Mouse (Mus musculus) spleen, postnatal 0 days (tissue): ENCODE data around the gene Dsn1. TPM values are rescaled to one million over a fixed set of nuclear protein-coding genes. Genes with fewer than 3 reads are reported as not detected.

Experiments
- polyA plus RNA-seq: library from polyadenylated mRNA; unstranded; fragments of >200 nt; fragmentation: Nextera tagmentation; extraction: Ambion mirVana; gene quantifications from 2 replicates; pipeline ENCODE4 v1.2.1, GENCODE M21; 2015

Dsn1 gene
- 32.8 and 35.8 TPM in 2 replicates for polyA plus RNA-seq

GRCm38 (mm10) chr2:157006511-157007233, at the start of gene Dsn1:
Dsn1 (minus strand) TSS chr2:157007154.

GRCm38 (mm10) chr2:156991470-156992319, 15.3 kb downstream of the Dsn1 start, which contains the start of gene Ndrg3:
Ndrg3 (minus strand) TSS chr2:156992056.

Other genes starting within 250 kb of the Dsn1 start
- 146 and 168 TPM in 2 replicates for gene Myl9, start 231.7 kb downstream of the Dsn1 start, polyA plus RNA-seq
- gene Tgif2, start 167.1 kb downstream of the Dsn1 start, polyA plus RNA-seq: 8.3 and 9.5 TPM in 2 replicates
- 6.1 and 7.0 TPM in 2 replicates for gene 4930518I15Rik, start 149.2 kb downstream of the Dsn1 start, polyA plus RNA-seq
- gene Rab5if, start 144.0 kb downstream of the Dsn1 start, polyA plus RNA-seq: 189 and 193 TPM in 2 replicates
- 1.6 and 1.8 TPM in 2 replicates for gene Sla2, start 120.0 kb downstream of the Dsn1 start, polyA plus RNA-seq
- 24.8 and 29.1 TPM in 2 replicates for gene Ndrg3, start 15.1 kb downstream of the Dsn1 start, polyA plus RNA-seq
- gene Soga1, start 72.1 kb upstream of the Dsn1 start, polyA plus RNA-seq: 2.6 and 2.8 TPM in 2 replicates
- not detected in 2 replicates for gene Tldc2, start 79.9 kb upstream of the Dsn1 start, polyA plus RNA-seq
- gene Samhd1, start 128.1 kb upstream of the Dsn1 start, polyA plus RNA-seq: 56.8 and 73.6 TPM in 2 replicates
- 25.4 and 28.9 TPM in 2 replicates for gene Rbl1, start 197.4 kb upstream of the Dsn1 start, polyA plus RNA-seq